8 mouse cellular contexts compared by ENCODE assay signal in genomic region chr8:92357398-92357981, GRCm38 (mm10). TPM values are rescaled to one million over a fixed set of nuclear protein-coding genes. Genes with fewer than 3 reads are reported as not detected.
DNase-seq lines count a peak whose midpoint lies in the region; ATAC-seq and TF ChIP-seq lines count a peak whose summit lies in the region.

Gene Irx5 (plus strand): TSS chr8:92357625.

- H3K27me3 ChIP-seq in spleen, adult 2 months (ENCODE audit: control insufficient read depth, insufficient read depth, low read length), result peaks cover 44% of the 10 kb centered on the region
- peaks cover 89% of the 10 kb centered on the region for H3K27me3 ChIP-seq in intestine, embryonic 14.5 days (replicated peaks; ENCODE audit: control insufficient read depth, insufficient read depth, low read length)
- peaks cover 84% of the 10 kb centered on the region for H3K27me3 ChIP-seq in liver, embryonic 15.5 days
- H3K27me3 ChIP-seq in neural tube, embryonic 14.5 days (ENCODE audit: control insufficient read depth, insufficient read depth, low read length), result peaks cover 24% of the 10 kb centered on the region

- no peaks in the 10 kb centered on the region for H3K9me3 ChIP-seq in intestine, embryonic 14.5 days (ENCODE audit: control insufficient read depth, low read length)
- H3K9me3 ChIP-seq in liver, embryonic 15.5 days (replicated peaks), result no peaks in the 10 kb centered on the region
- no peaks in the 10 kb centered on the region for H3K9me3 ChIP-seq in neural tube, embryonic 14.5 days (ENCODE audit: control insufficient read depth, low read length)

- no peak for DNase-seq in spleen, adult 2 months (ENCODE audit: low read depth in 1 of 2, low spot score in 2 of 2)
- no peak for DNase-seq in spleen, postnatal 14 days (ENCODE audit: low spot score in 2 of 2)
- DNase-seq in cerebellum, postnatal 25 days, result peak; percentile 49 to 60
- DNase-seq in gastrocnemius, postnatal 4 days (ENCODE audit: low spot score in 2 of 2), result peak; percentile 31 to 57
- DNase-seq in intestine, embryonic 14.5 days (ENCODE audit: low spot score), result peak; percentile 80
- no peak for DNase-seq in left cerebral cortex, adult 9 months (ENCODE audit: low spot score in 2 of 2)

- H3K9ac ChIP-seq in intestine, embryonic 14.5 days (ENCODE audit: low read length), result no peak within 1 kb of the TSS
- H3K9ac ChIP-seq in liver, embryonic 15.5 days, result no peak within 1 kb of the TSS
- H3K9ac ChIP-seq in neural tube, embryonic 14.5 days (replicated peaks; ENCODE audit: low read depth, low read length), result peak within 1 kb of the TSS; percentile 71

- peak within 1 kb of the TSS; percentile 73 for H3K4me2 ChIP-seq in intestine, embryonic 14.5 days (ENCODE audit: low read length)
- peak within 1 kb of the TSS; percentile 96 for H3K4me2 ChIP-seq in liver, embryonic 15.5 days
- H3K4me2 ChIP-seq in neural tube, embryonic 14.5 days (ENCODE audit: low read depth, low read length), result peak within 1 kb of the TSS; percentile 78

- H3K36me3 ChIP-seq in spleen, adult 2 months (ENCODE audit: control insufficient read depth, insufficient read depth, low read length), result no peaks in the 10 kb centered on the region
- no peaks in the 10 kb centered on the region for H3K36me3 ChIP-seq in intestine, embryonic 14.5 days (ENCODE audit: control insufficient read depth, insufficient read depth, low read length)
- no peaks in the 10 kb centered on the region for H3K36me3 ChIP-seq in liver, embryonic 15.5 days (replicated peaks)
- no peaks in the 10 kb centered on the region for H3K36me3 ChIP-seq in neural tube, embryonic 14.5 days (ENCODE audit: control insufficient read depth, insufficient read depth, low read length)

- no peak for ATAC-seq in intestine, embryonic 14.5 days (replicated peaks; ENCODE audit: low FRiP score, low TSS enrichment, low read depth)
- ATAC-seq in liver, embryonic 15.5 days (ENCODE audit: insufficient read depth), result no peak
- peak; percentile 52 for ATAC-seq in neural tube, embryonic 14.5 days (ENCODE audit: low read depth)

- peaks cover 17% of the 10 kb centered on the region for H3K4me1 ChIP-seq in spleen, adult 2 months (ENCODE audit: control insufficient read depth, insufficient read depth, insufficient read length)
- peaks cover 24% of the 10 kb centered on the region; the same call in 1 of the 2 replicates for H3K4me1 ChIP-seq in intestine, embryonic 14.5 days (replicated peaks; ENCODE audit: control insufficient read depth, insufficient read depth, low read length)
- peaks cover 53% of the 10 kb centered on the region for H3K4me1 ChIP-seq in liver, embryonic 15.5 days (replicated peaks)
- peaks cover 12% of the 10 kb centered on the region; the same call in 1 of the 2 replicates for H3K4me1 ChIP-seq in neural tube, embryonic 14.5 days (ENCODE audit: control insufficient read depth, insufficient read depth, low read length)

- WGBS in spleen, adult 2 months, result 1% methylated on average over 43 of the region's 47 CpGs
- WGBS in intestine, embryonic 14.5 days, result under 1% methylated on average over 47 of the region's 47 CpGs
- WGBS in liver, embryonic 15.5 days (ENCODE audit: insufficient replicate concordance), result under 1% methylated on average over 45 of the region's 47 CpGs
- WGBS in neural tube, embryonic 14.5 days, result 1% methylated on average over 45 of the region's 47 CpGs

- H3K27ac ChIP-seq in spleen, adult 2 months (ENCODE audit: insufficient read depth, low read length), result no peak within 1 kb of the TSS
- no peak within 1 kb of the TSS for H3K27ac ChIP-seq in intestine, embryonic 14.5 days (ENCODE audit: low read depth)
- H3K27ac ChIP-seq in liver, embryonic 15.5 days (replicated peaks), result no peak within 1 kb of the TSS
- peak within 1 kb of the TSS; percentile 82 for H3K27ac ChIP-seq in neural tube, embryonic 14.5 days (ENCODE audit: low read depth, low read length)

- peak within 1 kb of the TSS; percentile 77; the same call in 1 of the 2 replicates for H3K4me3 ChIP-seq in spleen, adult 2 months (ENCODE audit: extremely low read depth, insufficient read depth, insufficient read length)
- peak within 1 kb of the TSS; percentile 65 for H3K4me3 ChIP-seq in intestine, embryonic 14.5 days (ENCODE audit: low read depth, low read length)
- peak within 1 kb of the TSS; percentile 69 for H3K4me3 ChIP-seq in liver, embryonic 15.5 days (replicated peaks)
- H3K4me3 ChIP-seq in neural tube, embryonic 14.5 days (ENCODE audit: low read depth, low read length), result peak within 1 kb of the TSS; percentile 55

- TF ChIP-seq CTCF in spleen, adult 2 months (IDR thresholded peaks at IDR 0.05; ENCODE audit: extremely low read depth, insufficient read depth, insufficient read length, insufficient replicate concordance), result no peak

- TF ChIP-seq POLR2A in spleen, adult 2 months (IDR thresholded peaks at IDR 0.05; ENCODE audit: low read depth, low read length), result no peak

RNA-seq across cellular contexts. Expression of gene Irx5, which starts in this region (rescaled TPM):
- polyA plus RNA-seq in spleen, adult 2 months (2012; rRNA removed), result 0.02 TPM in 1 of 2 replicates, not detected in the other
- 1 to 10 TPM in 1 of 2 experiments, under 1 TPM in 1; 0.49 to 1.0 TPM for total RNA-seq in gastrocnemius, postnatal 4 days (2021)
- polyA plus RNA-seq in intestine, embryonic 14.5 days (2014; fragmentation: Nextera tagmentation; extraction: Ambion mirVana), result 0.07 TPM in 1 of 2 replicates, not detected in the other
- polyA plus RNA-seq in liver, embryonic 15.5 days (2015; fragmentation: Nextera tagmentation; extraction: Ambion mirVana), result 0.09 TPM in 1 of 2 replicates, not detected in the other
- polyA plus RNA-seq in neural tube, embryonic 14.5 days (2014; fragmentation: Nextera tagmentation; extraction: Ambion mirVana), result 5.7 and 6.3 TPM in 2 replicates

Comparison
In these comparisons a context has a peak if more than half of its experiments do, and no peak if none do; other contexts are left out.
1. Peak in DNase-seq, H3K4me3 ChIP-seq and H3K4me2 ChIP-seq in intestine, embryonic 14.5 days; RNA of the gene not detected or under 1 TPM.
2. DNase-seq: peak in cerebellum, postnatal 25 days (2 of 2) and gastrocnemius, postnatal 4 days (2 of 2); none in spleen, adult 2 months (0 of 2), spleen, postnatal 14 days (0 of 2) and left cerebral cortex, adult 9 months (0 of 2).
3. Peak in every context shown above with its lines, with median percentiles within 50 percentile points of each other: H3K4me3 ChIP-seq and H3K4me2 ChIP-seq.